Mouse (Mus musculus): ENCODE data around the gene Olfr1291-ps1. TPM values are rescaled to one million over a fixed set of nuclear protein-coding genes. Genes with fewer than 3 reads are reported as not detected.

Olfr1291-ps1 gene
- polyA plus RNA-seq (2011; ENCODE audit: insufficient read depth, insufficient read length, low replicate concordance, missing spikeins), result not detected in 2 replicates

GRCm38 (mm10) chr2:111496880-111497279, at the start of gene Olfr1291-ps1:
Gene Olfr1291-ps1, plus strand, starts transcription at chr2:111497180.
- no peak within 1 kb of the TSS for H3K4me3 ChIP-seq (replicated peaks; ENCODE audit: control insufficient read depth, low read depth, low read length)
- TF ChIP-seq CTCF (IDR thresholded peaks at IDR 0.05; ENCODE audit: control insufficient read depth, insufficient read depth, low read length) (no peak), POLR2A (IDR thresholded peaks at IDR 0.05; ENCODE audit: borderline replicate concordance, control insufficient read depth, low read depth, low read length) (no peak)
- no peak within 1 kb of the TSS for H3K27ac ChIP-seq (ENCODE audit: control insufficient read depth, insufficient read depth, low read depth, low read length, poor library complexity)
- no peaks in the 10 kb centered on the region for H3K4me1 ChIP-seq (ENCODE audit: control insufficient read depth, insufficient read depth, low read length)
- WGBS, result 79% methylated on average over 3 of the region's 3 CpGs

- H3K27ac ChIP-seq (ENCODE audit: control insufficient read depth, insufficient read depth, low read depth, low read length, poor library complexity), result no peak within 1 kb of the TSS
- H3K4me1 ChIP-seq (ENCODE audit: control insufficient read depth, insufficient read depth, low read length), result no peaks in the 10 kb centered on the region
- H3K4me3 ChIP-seq (replicated peaks; ENCODE audit: control insufficient read depth, low read depth, low read length), result no peak within 1 kb of the TSS
- WGBS, result 67% methylated on average over 1 of the region's 1 CpGs
- TF ChIP-seq CTCF (IDR thresholded peaks at IDR 0.05; ENCODE audit: control insufficient read depth, insufficient read depth, low read length) (no peak), POLR2A (IDR thresholded peaks at IDR 0.05; ENCODE audit: borderline replicate concordance, control insufficient read depth, low read depth, low read length) (no peak)
Measured at GRCm38 (mm10) chr2:111448842-111449241, 48.1 kb upstream of the Olfr1291-ps1 start, which contains the start of gene Olfr1287. Gene Olfr1287, plus strand, starts transcription at chr2:111449142.

GRCm38 (mm10) chr2:111473801-111474200, 23.2 kb upstream of the Olfr1291-ps1 start, which contains the start of gene Olfr1288:
Gene Olfr1288, plus strand, starts transcription at chr2:111474101.
- TF ChIP-seq POLR2A (IDR thresholded peaks at IDR 0.05; ENCODE audit: borderline replicate concordance, control insufficient read depth, low read depth, low read length), result no peak
- no peak for TF ChIP-seq CTCF (IDR thresholded peaks at IDR 0.05; ENCODE audit: control insufficient read depth, insufficient read depth, low read length)
- 91% methylated on average over 1 of the region's 1 CpGs for WGBS
- no peak within 1 kb of the TSS for H3K27ac ChIP-seq (ENCODE audit: control insufficient read depth, insufficient read depth, low read depth, low read length, poor library complexity)
- H3K4me1 ChIP-seq (ENCODE audit: control insufficient read depth, insufficient read depth, low read length), result no peaks in the 10 kb centered on the region
- H3K4me3 ChIP-seq (replicated peaks; ENCODE audit: control insufficient read depth, low read depth, low read length), result no peak within 1 kb of the TSS

- WGBS, result 63% methylated on average over 1 of the region's 1 CpGs
- H3K4me3 ChIP-seq (replicated peaks; ENCODE audit: control insufficient read depth, low read depth, low read length), result no peak within 1 kb of the TSS
- no peak within 1 kb of the TSS for H3K27ac ChIP-seq (ENCODE audit: control insufficient read depth, insufficient read depth, low read depth, low read length, poor library complexity)
- H3K4me1 ChIP-seq (ENCODE audit: control insufficient read depth, insufficient read depth, low read length), result no peaks in the 10 kb centered on the region
- TF ChIP-seq POLR2A (IDR thresholded peaks at IDR 0.05; ENCODE audit: borderline replicate concordance, control insufficient read depth, low read depth, low read length) (no peak), CTCF (IDR thresholded peaks at IDR 0.05; ENCODE audit: control insufficient read depth, insufficient read depth, low read length) (no peak)
Measured at GRCm38 (mm10) chr2:111480519-111480918, 16.5 kb upstream of the Olfr1291-ps1 start, which contains the start of gene Olfr1289. Gene Olfr1289, plus strand, starts transcription at chr2:111480819.

- TF ChIP-seq POLR2A (IDR thresholded peaks at IDR 0.05; ENCODE audit: borderline replicate concordance, control insufficient read depth, low read depth, low read length), result no peak
- TF ChIP-seq CTCF (IDR thresholded peaks at IDR 0.05; ENCODE audit: control insufficient read depth, insufficient read depth, low read length), result no peak
- H3K27ac ChIP-seq (ENCODE audit: control insufficient read depth, insufficient read depth, low read depth, low read length, poor library complexity), result no peak within 1 kb of the TSS
- 64% methylated on average over 5 of the region's 5 CpGs for WGBS
- H3K4me1 ChIP-seq (ENCODE audit: control insufficient read depth, insufficient read depth, low read length), result no peaks in the 10 kb centered on the region
- H3K4me3 ChIP-seq (replicated peaks; ENCODE audit: control insufficient read depth, low read depth, low read length), result no peak within 1 kb of the TSS
Measured at GRCm38 (mm10) chr2:111493729-111494128, 3.3 kb upstream of the Olfr1291-ps1 start, which contains the start of gene Olfr1290. Gene Olfr1290, minus strand, starts transcription at chr2:111493829.

- TF ChIP-seq CTCF (IDR thresholded peaks at IDR 0.05; ENCODE audit: control insufficient read depth, insufficient read depth, low read length) (no peak), POLR2A (IDR thresholded peaks at IDR 0.05; ENCODE audit: borderline replicate concordance, control insufficient read depth, low read depth, low read length) (no peak)
- 82% methylated on average over 10 of the region's 10 CpGs for WGBS
- Histone ChIP-seq H3K27ac (ENCODE audit: control insufficient read depth, insufficient read depth, low read depth, low read length, poor library complexity) (no peak overlapping the region), H3K4me3 (replicated peaks; ENCODE audit: control insufficient read depth, low read depth, low read length) (no peak overlapping the region), H3K4me1 (ENCODE audit: control insufficient read depth, insufficient read depth, low read length) (no peaks in the 10 kb centered on the region)
Measured at GRCm38 (mm10) chr2:111517451-111517850, 20.5 kb downstream of the Olfr1291-ps1 start.

- TF ChIP-seq CTCF (IDR thresholded peaks at IDR 0.05; ENCODE audit: control insufficient read depth, insufficient read depth, low read length) (no peak), POLR2A (IDR thresholded peaks at IDR 0.05; ENCODE audit: borderline replicate concordance, control insufficient read depth, low read depth, low read length) (no peak)
- H3K4me1 ChIP-seq (ENCODE audit: control insufficient read depth, insufficient read depth, low read length), result no peaks in the 10 kb centered on the region
- H3K4me3 ChIP-seq (replicated peaks; ENCODE audit: control insufficient read depth, low read depth, low read length), result no peak within 1 kb of the TSS
- no peak within 1 kb of the TSS for H3K27ac ChIP-seq (ENCODE audit: control insufficient read depth, insufficient read depth, low read depth, low read length, poor library complexity)
- 65% methylated on average over 1 of the region's 1 CpGs for WGBS
Measured at GRCm38 (mm10) chr2:111524903-111525302, 27.9 kb downstream of the Olfr1291-ps1 start, which contains the start of gene Olfr1293-ps. Gene Olfr1293-ps, plus strand, starts transcription at chr2:111525203.

GRCm38 (mm10) chr2:111540191-111540590, 43.2 kb downstream of the Olfr1291-ps1 start, which contains the start of gene Olfr1294:
Gene Olfr1294, minus strand, starts transcription at chr2:111540291.
- 32% methylated on average over 1 of the region's 1 CpGs for WGBS
- Histone ChIP-seq H3K27ac (ENCODE audit: control insufficient read depth, insufficient read depth, low read depth, low read length, poor library complexity) (no peak within 1 kb of the TSS), H3K4me1 (ENCODE audit: control insufficient read depth, insufficient read depth, low read length) (no peaks in the 10 kb centered on the region), H3K4me3 (replicated peaks; ENCODE audit: control insufficient read depth, low read depth, low read length) (no peak within 1 kb of the TSS)
- TF ChIP-seq CTCF (IDR thresholded peaks at IDR 0.05; ENCODE audit: control insufficient read depth, insufficient read depth, low read length), result no peak
- no peak for TF ChIP-seq POLR2A (IDR thresholded peaks at IDR 0.05; ENCODE audit: borderline replicate concordance, control insufficient read depth, low read depth, low read length)

Other genes with a start within 250 kb of the Olfr1291-ps1 start
- not detected in 2 replicates for gene Olfr1276, start 242.7 kb upstream of the Olfr1291-ps1 start, polyA plus RNA-seq (2011; ENCODE audit: insufficient read depth, insufficient read length, low replicate concordance, missing spikeins)
- not detected in 2 replicates for gene Olfr1277, start 223.1 kb upstream of the Olfr1291-ps1 start, polyA plus RNA-seq (2011; ENCODE audit: insufficient read depth, insufficient read length, low replicate concordance, missing spikeins)
- not detected in 2 replicates for gene Olfr1278, start 207.0 kb upstream of the Olfr1291-ps1 start, polyA plus RNA-seq (2011; ENCODE audit: insufficient read depth, insufficient read length, low replicate concordance, missing spikeins)
- gene Olfr1279, start 196.5 kb upstream of the Olfr1291-ps1 start, polyA plus RNA-seq (2011; ENCODE audit: insufficient read depth, insufficient read length, low replicate concordance, missing spikeins), result not detected in 2 replicates
- gene Olfr1280, start 183.2 kb upstream of the Olfr1291-ps1 start, polyA plus RNA-seq (2011; ENCODE audit: insufficient read depth, insufficient read length, low replicate concordance, missing spikeins), result not detected in 2 replicates
- not detected in 2 replicates for gene Olfr1281, start 170.7 kb upstream of the Olfr1291-ps1 start, polyA plus RNA-seq (2011; ENCODE audit: insufficient read depth, insufficient read length, low replicate concordance, missing spikeins)
- gene Olfr1282, start 161.1 kb upstream of the Olfr1291-ps1 start, polyA plus RNA-seq (2011; ENCODE audit: insufficient read depth, insufficient read length, low replicate concordance, missing spikeins), result not detected in 2 replicates
- not detected in 2 replicates for gene Olfr1283, start 130.4 kb upstream of the Olfr1291-ps1 start, polyA plus RNA-seq (2011; ENCODE audit: insufficient read depth, insufficient read length, low replicate concordance, missing spikeins)
- not detected in 2 replicates for gene Olfr1284, start 121.7 kb upstream of the Olfr1291-ps1 start, polyA plus RNA-seq (2011; ENCODE audit: insufficient read depth, insufficient read length, low replicate concordance, missing spikeins)
- gene Olfr1286, start 74.1 kb upstream of the Olfr1291-ps1 start, polyA plus RNA-seq (2011; ENCODE audit: insufficient read depth, insufficient read length, low replicate concordance, missing spikeins), result not detected in 2 replicates
- not detected in 2 replicates for gene Olfr1287, start 48.0 kb upstream of the Olfr1291-ps1 start, polyA plus RNA-seq (2011; ENCODE audit: insufficient read depth, insufficient read length, low replicate concordance, missing spikeins)
- not detected in 2 replicates for gene Olfr1288, start 23.1 kb upstream of the Olfr1291-ps1 start, polyA plus RNA-seq (2011; ENCODE audit: insufficient read depth, insufficient read length, low replicate concordance, missing spikeins)
- gene Olfr1289, start 16.4 kb upstream of the Olfr1291-ps1 start, polyA plus RNA-seq (2011; ENCODE audit: insufficient read depth, insufficient read length, low replicate concordance, missing spikeins), result not detected in 2 replicates
- gene Olfr1290, start 3.4 kb upstream of the Olfr1291-ps1 start, polyA plus RNA-seq (2011; ENCODE audit: insufficient read depth, insufficient read length, low replicate concordance, missing spikeins), result not detected in 2 replicates
- gene Olfr1293-ps, start 28.0 kb downstream of the Olfr1291-ps1 start, polyA plus RNA-seq (2011; ENCODE audit: insufficient read depth, insufficient read length, low replicate concordance, missing spikeins), result 1.2 TPM in 1 of 2 replicates, not detected in the other
- not detected in 2 replicates for gene Olfr1294, start 43.1 kb downstream of the Olfr1291-ps1 start, polyA plus RNA-seq (2011; ENCODE audit: insufficient read depth, insufficient read length, low replicate concordance, missing spikeins)
- gene Olfr1295, start 72.5 kb downstream of the Olfr1291-ps1 start, polyA plus RNA-seq (2011; ENCODE audit: insufficient read depth, insufficient read length, low replicate concordance, missing spikeins), result not detected in 2 replicates
- not detected in 2 replicates for gene Olfr1297, start 129.3 kb downstream of the Olfr1291-ps1 start, polyA plus RNA-seq (2011; ENCODE audit: insufficient read depth, insufficient read length, low replicate concordance, missing spikeins)
- gene Olfr1298, start 152.0 kb downstream of the Olfr1291-ps1 start, polyA plus RNA-seq (2011; ENCODE audit: insufficient read depth, insufficient read length, low replicate concordance, missing spikeins), result not detected in 2 replicates
- not detected in 2 replicates for gene Olfr1299, start 164.2 kb downstream of the Olfr1291-ps1 start, polyA plus RNA-seq (2011; ENCODE audit: insufficient read depth, insufficient read length, low replicate concordance, missing spikeins)

All from bone marrow, adult 2 months (tissue).